Mouse (Mus musculus): ENCODE results near the gene Rab29. TPM values are rescaled to one million over a fixed set of nuclear protein-coding genes. Genes with fewer than 3 reads are reported as not detected.
"Not testable (repeated sequence)": the region's sequence is repeated elsewhere in the genome, so short reads cannot be mapped to it uniquely, and the experiment has no call there.

Gene Rab29
- 7.2 and 10.5 TPM in 2 replicates for polyA plus RNA-seq (2015; fragmentation: Nextera tagmentation; extraction: Ambion mirVana)

DNA sequence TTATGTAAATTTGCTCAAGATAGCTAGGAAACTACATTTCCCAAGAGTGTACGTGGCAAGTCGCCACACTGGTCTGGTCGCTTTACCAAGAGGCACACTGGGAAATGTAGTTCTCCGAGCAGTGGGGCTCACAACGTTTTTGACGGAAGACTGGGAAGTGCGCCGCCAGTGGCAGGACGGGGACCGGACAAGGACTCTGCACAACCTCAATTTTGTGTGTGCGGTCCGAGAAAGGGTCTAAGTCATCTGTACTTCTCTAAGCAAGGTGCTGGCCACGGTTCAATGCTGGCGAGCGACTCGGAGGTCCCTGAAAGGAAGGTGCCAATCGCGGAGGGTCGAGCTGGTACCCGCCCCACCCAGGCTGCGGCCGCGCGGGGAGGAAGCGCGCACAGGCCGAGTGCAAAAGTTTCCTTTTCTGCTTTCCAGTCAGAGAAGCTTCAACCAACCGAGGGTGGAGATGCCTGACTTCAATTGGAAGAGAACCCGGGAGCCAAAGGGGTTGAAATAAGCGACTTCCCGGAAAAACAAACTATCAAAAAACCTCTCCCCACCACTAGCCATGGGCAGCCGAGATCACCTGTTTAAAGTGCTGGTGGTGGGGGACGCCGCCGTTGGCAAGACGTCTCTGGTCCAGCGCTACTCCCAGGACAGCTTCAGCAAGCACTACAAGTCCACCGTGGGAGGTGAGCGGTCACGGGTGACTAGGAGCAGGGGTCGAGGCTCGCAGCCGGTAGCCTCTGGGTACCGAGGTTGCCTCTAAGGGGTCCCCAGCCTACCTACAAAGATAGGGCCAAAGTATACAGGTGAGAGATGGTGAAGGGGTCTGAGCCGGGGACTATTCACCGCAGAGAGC, at the start of gene Rab29:
Rab29 (plus strand) TSS at position 132 of the 853 bp plus-strand sequence.
- Histone ChIP-seq H3K9ac (replicated peaks) (peak within 1 kb of the TSS; percentile 36), H3K27me3 (replicated peaks) (no peaks in the 10 kb centered on the region; the same call in 1 of the 2 replicates), H3K4me3 (replicated peaks) (peak within 1 kb of the TSS; percentile 58), H3K9me3 (replicated peaks) (no peaks in the 10 kb centered on the region), H3K27ac (replicated peaks) (no peak within 1 kb of the TSS), H3K4me1 (peaks cover 10% of the 10 kb centered on the region), H3K4me2 (peak within 1 kb of the TSS; percentile 85), H3K36me3 (no peaks in the 10 kb centered on the region)
- ATAC-seq (ENCODE audit: low FRiP score): peak; percentile 96
- 1% methylated on average over 46 of the region's 46 CpGs for WGBS

DNA sequence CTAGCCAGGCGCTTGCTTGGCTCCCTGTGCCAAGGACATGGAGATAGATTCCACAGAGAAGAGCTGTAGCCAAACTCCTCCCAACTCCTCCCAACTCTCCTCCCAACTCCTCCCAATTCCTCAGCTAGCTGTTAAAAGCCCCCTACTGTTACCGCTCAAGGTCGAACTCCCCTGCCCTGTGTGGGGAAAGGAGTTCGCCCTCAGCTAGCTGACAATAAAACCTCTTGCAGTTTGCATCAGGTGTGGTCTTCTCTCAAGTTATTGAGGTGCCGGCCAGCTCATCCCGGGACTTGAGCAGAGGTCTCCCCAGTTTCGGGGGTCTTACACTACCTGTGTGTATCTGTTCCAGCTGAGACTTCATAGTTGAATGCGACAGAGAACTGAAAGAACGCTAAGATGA, 46.7 kb upstream of the Rab29 start:
- not testable (repeated sequence) for H3K27ac ChIP-seq (replicated peaks); H3K4me2 ChIP-seq; H3K36me3 ChIP-seq; H3K9me3 ChIP-seq (replicated peaks); H3K4me3 ChIP-seq (replicated peaks); H3K27me3 ChIP-seq (replicated peaks); ATAC-seq (ENCODE audit: low FRiP score); H3K4me1 ChIP-seq; H3K9ac ChIP-seq (replicated peaks)
- 69% methylated on average over 9 of the region's 9 CpGs for WGBS

DNA sequence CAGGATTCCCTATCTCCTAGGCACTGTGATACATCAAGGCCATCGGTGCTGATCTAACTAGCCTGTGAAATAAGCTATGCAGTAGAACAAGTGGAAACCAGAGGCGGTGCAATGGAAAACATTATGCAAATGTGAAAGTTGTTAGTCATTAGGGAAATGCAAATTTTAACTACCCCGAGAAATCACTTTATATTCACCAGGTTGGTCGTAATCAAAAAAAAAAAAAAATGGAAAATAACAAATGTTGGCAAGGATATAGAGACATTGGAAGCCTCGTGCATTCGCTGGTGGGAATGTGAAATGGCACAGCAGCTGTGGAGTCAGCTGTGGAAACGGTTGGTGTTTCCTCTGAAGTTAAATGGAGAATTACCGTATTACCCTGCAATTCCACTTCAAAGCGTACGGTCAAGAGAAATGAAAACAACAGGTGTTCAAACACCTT, 46.1 kb upstream of the Rab29 start:
- peak; percentile 38; the same call in 1 of the 2 replicates for ATAC-seq (ENCODE audit: low FRiP score)
- no peaks in the 10 kb centered on the region for H3K27me3 ChIP-seq (replicated peaks)
- WGBS: 56% methylated on average over 10 of the region's 10 CpGs

DNA sequence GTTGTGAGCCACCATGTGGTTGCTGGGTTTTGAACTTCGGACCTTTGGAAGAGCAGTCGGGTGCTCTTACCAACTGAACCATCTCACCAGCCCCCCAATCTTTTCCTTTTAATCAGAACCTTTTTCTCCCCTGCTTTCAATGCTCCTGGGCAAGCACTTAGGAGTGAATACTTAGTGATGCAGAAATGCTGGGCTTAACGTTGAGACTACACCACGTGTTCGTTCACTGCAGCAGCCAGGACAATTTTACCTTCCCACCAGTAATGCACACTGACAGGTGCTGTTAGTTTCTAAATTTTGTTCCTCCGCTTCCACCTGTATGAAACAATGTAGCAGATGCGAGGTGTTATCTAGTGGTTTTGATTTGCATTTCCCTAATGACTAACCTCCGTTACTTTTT, 44.7 kb upstream of the Rab29 start:
- WGBS: 79% methylated on average over 8 of the region's 8 CpGs
- Histone ChIP-seq H3K4me2 (no peak overlapping the region), H3K27ac (replicated peaks) (no peak overlapping the region), H3K27me3 (replicated peaks) (no peaks in the 10 kb centered on the region), H3K4me1 (peaks cover 6% of the 10 kb centered on the region), H3K36me3 (no peaks in the 10 kb centered on the region), H3K9ac (replicated peaks) (no peak overlapping the region), H3K4me3 (replicated peaks) (no peak overlapping the region), H3K9me3 (replicated peaks) (no peaks in the 10 kb centered on the region)
- no peak for ATAC-seq (ENCODE audit: low FRiP score)

More for the DNA sequence above, 46.1 kb upstream of the Rab29 start:
- Histone ChIP-seq H3K9me3 (replicated peaks) (no peaks in the 10 kb centered on the region), H3K9ac (replicated peaks) (no peak overlapping the region), H3K27ac (replicated peaks) (no peak overlapping the region), H3K36me3 (no peaks in the 10 kb centered on the region), H3K4me1 (no peaks in the 10 kb centered on the region), H3K4me3 (replicated peaks) (no peak overlapping the region), H3K4me2 (no peak overlapping the region)

DNA sequence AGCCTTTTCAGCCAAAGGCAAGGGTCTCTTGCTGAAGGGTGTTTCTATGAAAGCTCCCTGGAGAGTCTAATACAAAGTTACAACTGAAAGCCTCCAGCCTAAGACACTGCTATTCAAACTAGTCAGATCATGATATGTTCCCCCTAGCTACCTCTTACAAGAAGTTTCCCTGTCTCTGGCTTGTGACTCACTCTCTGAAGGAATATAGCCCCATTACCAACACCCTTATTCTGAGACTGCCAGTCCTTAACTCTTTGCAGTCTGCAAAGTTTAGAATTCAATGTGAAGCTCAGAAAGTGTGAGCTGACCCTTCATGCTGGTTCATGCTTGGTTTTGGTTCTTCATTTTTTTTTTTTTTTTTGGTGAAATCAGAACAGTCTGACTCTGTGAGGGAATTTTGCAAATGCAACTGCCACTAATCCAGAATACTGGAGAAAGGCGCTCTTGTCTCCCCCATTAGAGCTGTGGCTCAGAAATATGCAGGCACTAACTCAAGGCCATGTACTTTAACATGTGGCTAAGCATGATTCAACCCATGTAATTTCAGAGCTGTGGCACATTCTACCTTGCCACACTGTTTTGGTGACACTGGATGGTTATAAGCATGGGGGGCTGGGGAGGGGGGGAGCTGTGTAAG, 44.0 kb upstream of the Rab29 start:
- no peak for ATAC-seq (ENCODE audit: low FRiP score)
- H3K4me1 ChIP-seq: peaks cover 7% of the 10 kb centered on the region
- H3K4me2 ChIP-seq: no peak overlapping the region
- no peaks in the 10 kb centered on the region for H3K36me3 ChIP-seq
- H3K27ac ChIP-seq (replicated peaks): no peak overlapping the region
- WGBS: 100% methylated on average over 1 of the region's 1 CpGs
- no peaks in the 10 kb centered on the region for H3K27me3 ChIP-seq (replicated peaks)
- H3K9me3 ChIP-seq (replicated peaks): no peaks in the 10 kb centered on the region
- no peak overlapping the region for H3K4me3 ChIP-seq (replicated peaks)
- no peak overlapping the region for H3K9ac ChIP-seq (replicated peaks)

DNA sequence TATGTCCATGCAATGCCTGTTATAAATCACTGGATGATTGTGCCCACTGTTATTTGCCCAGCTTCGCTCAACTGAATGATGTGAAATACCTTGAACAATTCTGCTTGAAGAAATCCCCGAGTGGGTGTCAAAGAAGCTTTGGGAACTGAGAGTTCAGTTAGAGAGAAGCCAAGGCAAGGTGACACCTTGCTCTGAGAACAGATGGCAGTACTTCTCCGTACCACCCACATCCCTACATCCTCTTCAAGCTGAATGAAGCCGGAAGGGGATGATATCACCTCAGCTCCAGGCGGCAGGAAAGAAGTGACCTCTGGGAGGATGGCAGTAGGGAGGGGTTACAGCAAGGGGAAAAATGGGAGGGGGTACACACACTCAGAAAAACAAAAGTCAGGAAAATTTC, 43.5 kb upstream of the Rab29 start:
- 60% methylated on average over 5 of the region's 5 CpGs for WGBS
- H3K27me3 ChIP-seq (replicated peaks): no peaks in the 10 kb centered on the region

DNA sequence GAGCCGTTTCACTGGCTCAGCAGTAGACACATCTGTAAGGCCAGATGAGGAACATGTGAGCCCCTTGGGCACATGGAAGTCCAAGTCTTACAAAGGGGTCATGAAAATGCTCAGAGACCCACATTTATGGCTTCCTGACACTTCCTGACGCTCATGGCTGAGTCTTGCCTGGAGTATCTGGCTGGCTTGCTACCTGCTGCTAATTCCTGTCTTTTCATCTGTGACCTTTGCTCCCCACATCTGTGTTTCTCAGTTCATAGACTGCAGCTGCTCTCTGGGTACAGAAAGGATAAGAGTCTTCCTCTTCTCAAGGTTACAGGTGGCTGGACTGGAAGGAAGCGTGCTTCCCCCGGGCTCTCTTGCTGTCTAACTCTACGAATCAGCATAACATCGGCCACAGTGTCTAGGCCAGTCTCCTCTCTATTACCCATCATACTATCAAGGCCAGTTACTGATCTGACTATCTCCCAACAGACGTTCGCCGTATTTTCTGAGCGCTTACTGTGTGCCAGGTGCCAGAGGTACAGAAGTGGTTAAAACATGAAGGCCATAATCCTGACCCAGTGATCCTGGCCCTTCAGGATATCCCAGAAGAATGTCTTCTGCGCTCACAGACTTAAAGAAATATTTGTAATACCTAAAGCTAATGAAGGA, 42.4 kb upstream of the Rab29 start:
- Histone ChIP-seq H3K4me3 (replicated peaks) (no peak overlapping the region), H3K27ac (replicated peaks) (no peak overlapping the region), H3K9ac (replicated peaks) (no peak overlapping the region), H3K27me3 (replicated peaks) (no peaks in the 10 kb centered on the region), H3K36me3 (no peaks in the 10 kb centered on the region), H3K4me1 (peaks cover 20% of the 10 kb centered on the region), H3K9me3 (replicated peaks) (no peaks in the 10 kb centered on the region), H3K4me2 (no peak overlapping the region)
- WGBS: 92% methylated on average over 11 of the region's 11 CpGs
- no peak for ATAC-seq (ENCODE audit: low FRiP score)

More for the DNA sequence above, 43.5 kb upstream of the Rab29 start:
- peaks cover 9% of the 10 kb centered on the region for H3K4me1 ChIP-seq
- H3K27ac ChIP-seq (replicated peaks): no peak overlapping the region
- no peaks in the 10 kb centered on the region for H3K9me3 ChIP-seq (replicated peaks)
- no peak overlapping the region for H3K4me3 ChIP-seq (replicated peaks)
- H3K36me3 ChIP-seq: no peaks in the 10 kb centered on the region
- no peak overlapping the region for H3K9ac ChIP-seq (replicated peaks)
- no peak for ATAC-seq (ENCODE audit: low FRiP score)
- H3K4me2 ChIP-seq: no peak overlapping the region

DNA sequence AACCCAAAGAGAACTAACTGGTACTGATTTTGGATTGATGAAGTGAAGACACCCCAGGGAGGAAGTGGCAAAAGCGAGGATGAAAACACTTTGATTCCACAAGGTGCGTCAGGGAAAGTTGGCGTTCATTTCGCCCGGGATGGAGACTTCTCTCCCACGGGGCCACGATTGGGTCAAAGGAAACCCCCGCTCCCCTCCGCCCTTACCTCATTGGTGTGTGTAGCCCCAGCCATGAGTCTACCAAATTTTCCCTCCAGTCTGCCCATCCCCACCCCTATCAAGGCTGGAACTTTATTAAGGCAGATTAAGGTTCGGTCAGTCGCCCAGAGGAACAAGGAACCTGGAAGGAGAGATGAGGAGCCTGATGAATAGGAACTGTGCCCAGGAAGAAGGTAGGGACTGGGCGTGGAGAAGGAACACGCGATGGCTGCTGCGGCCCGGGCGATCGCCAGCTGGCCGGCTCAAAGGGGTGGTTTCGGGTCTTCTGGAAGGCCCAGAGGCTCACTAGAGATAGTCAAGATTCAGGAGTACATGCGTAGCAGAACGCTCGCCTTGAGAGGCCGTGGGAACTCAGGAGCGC, 39.7 kb upstream of the Rab29 start, which contains the start of gene Slc41a1:
Slc41a1 (plus strand) TSS at position 287 of the 580 bp plus-strand sequence.
- H3K36me3 ChIP-seq: no peaks in the 10 kb centered on the region
- H3K27me3 ChIP-seq (replicated peaks): no peaks in the 10 kb centered on the region
- H3K9ac ChIP-seq (replicated peaks): peak within 1 kb of the TSS; percentile 90
- H3K4me1 ChIP-seq: peaks cover 39% of the 10 kb centered on the region
- 3% methylated on average over 25 of the region's 25 CpGs for WGBS
- H3K9me3 ChIP-seq (replicated peaks): no peaks in the 10 kb centered on the region
- ATAC-seq (ENCODE audit: low FRiP score): peak; percentile 58
- peak within 1 kb of the TSS; percentile 86 for H3K4me3 ChIP-seq (replicated peaks)
- H3K27ac ChIP-seq (replicated peaks): peak within 1 kb of the TSS; percentile 90
- H3K4me2 ChIP-seq: peak within 1 kb of the TSS; percentile 71

DNA sequence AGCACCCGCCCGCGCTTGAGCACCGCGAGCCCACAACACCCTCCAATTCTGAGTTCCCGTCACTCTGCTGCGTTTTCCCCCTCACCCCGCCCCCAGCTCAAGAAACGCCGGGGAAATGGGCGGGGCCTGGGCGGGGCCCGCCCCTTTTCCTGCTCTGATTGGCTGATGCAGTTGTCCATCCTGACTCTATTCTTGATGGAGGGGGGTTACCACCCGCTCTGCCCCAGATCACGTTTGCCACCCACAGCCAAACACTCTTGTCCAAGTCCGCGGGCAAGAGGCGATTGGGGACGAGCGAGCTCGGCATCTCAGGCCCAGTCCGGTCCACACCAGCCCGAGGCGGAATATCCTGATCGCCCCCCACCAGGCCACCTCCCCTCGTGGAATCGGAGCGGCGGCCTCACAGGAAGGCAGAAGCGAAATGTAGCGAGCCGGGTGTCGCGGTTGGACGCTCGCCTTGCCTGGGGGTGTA, 39.2 kb upstream of the Rab29 start:
- WGBS: under 1% methylated on average over 36 of the region's 36 CpGs
- Histone ChIP-seq H3K27me3 (replicated peaks) (no peaks in the 10 kb centered on the region), H3K9ac (replicated peaks) (peak overlapping the region; percentile 90), H3K9me3 (replicated peaks) (no peaks in the 10 kb centered on the region), H3K4me2 (peak overlapping the region; percentile 71), H3K4me1 (peaks cover 41% of the 10 kb centered on the region), H3K27ac (replicated peaks) (peak overlapping the region; percentile 90), H3K36me3 (0 out of 2 replicates have a peak, but pooled peaks cover 3% of the 10 kb centered on the region), H3K4me3 (replicated peaks) (peak overlapping the region; percentile 86)
- ATAC-seq (ENCODE audit: low FRiP score): peak; percentile 97

DNA sequence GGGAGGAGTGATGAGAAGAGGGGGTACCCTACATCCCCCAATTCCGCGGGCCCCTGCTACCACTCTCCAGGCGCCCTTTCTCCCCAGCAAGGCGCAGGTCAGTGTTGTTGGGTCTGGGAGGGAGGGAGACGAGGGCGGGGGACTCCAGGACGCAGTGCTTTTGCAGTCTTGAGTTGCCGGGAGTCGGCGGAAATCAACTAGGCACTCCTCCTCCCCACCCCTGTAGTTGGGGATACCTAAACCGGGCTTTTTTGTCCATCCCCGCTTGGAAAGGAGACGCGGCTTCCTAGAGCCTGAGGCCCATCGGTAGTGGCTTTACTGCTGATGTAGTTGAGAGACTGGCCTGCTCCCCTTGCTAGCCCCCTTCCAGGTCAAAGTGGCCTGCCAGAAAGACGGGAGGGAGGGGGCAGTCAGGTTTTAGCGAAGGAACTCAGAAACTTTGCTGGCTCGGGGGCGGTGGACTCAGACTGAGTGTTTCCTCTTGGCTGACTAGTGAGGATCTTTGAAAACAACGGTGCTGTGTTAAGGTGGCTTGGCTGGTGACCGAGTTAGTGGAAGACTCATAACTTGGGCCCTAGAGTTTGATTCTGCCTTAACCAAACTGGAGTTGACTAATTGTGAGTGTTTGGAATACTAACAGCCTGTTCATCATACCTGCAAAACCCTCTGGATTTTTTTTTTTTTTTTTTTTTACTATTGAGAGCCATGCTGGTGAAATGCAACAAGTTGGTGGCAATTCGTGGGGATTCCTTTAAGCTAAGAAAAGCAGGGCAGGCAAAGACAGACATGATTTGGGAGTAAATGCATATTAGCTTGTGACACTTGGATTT, 38.5 kb upstream of the Rab29 start:
- H3K4me2 ChIP-seq: peak overlapping the region; percentile 71
- 1% methylated on average over 22 of the region's 22 CpGs for WGBS
- ATAC-seq (ENCODE audit: low FRiP score): peak; percentile 64
- H3K36me3 ChIP-seq: 0 out of 2 replicates have a peak, but pooled peaks cover 3% of the 10 kb centered on the region
- peak overlapping the region; percentile 90 for H3K9ac ChIP-seq (replicated peaks)
- no peaks in the 10 kb centered on the region for H3K27me3 ChIP-seq (replicated peaks)
- H3K4me1 ChIP-seq: peaks cover 46% of the 10 kb centered on the region
- H3K9me3 ChIP-seq (replicated peaks): no peaks in the 10 kb centered on the region
- H3K4me3 ChIP-seq (replicated peaks): peak overlapping the region; percentile 86
- H3K27ac ChIP-seq (replicated peaks): peak overlapping the region; percentile 90
